Mouse (Mus musculus): ENCODE data around the gene Rnf144a.
A peak's percentile ranks its signal among the peaks of the same experiment; 100 is the strongest.

Gene Rnf144a

DNA sequence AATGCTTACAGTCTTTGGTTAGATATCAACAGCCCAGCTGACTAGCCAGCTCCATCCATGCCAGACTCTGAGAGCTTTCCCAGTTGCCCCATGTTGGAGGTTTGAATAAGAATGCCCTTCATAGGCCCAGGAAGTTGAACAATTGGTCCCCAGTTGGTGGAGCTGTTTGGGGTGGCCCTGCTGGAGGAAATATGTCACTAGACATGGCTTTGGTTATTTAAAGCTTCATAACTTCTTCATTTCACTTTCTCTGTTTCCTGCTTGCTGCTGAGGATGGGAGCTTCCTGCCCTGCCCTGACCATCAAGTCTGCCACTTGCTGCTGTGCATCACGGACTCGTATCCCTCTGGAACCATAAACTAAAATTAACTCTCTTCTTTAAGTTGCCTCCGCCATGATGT, 4.6 kb downstream of the Rnf144a start:
- no peak for DNase-seq (ENCODE audit: low read depth, low spot score)

GRCm38 (mm10) chr12:26408707-26409106, 6.3 kb downstream of the Rnf144a start:
- DNase-seq (ENCODE audit: low read depth, low spot score): no peak

DNA sequence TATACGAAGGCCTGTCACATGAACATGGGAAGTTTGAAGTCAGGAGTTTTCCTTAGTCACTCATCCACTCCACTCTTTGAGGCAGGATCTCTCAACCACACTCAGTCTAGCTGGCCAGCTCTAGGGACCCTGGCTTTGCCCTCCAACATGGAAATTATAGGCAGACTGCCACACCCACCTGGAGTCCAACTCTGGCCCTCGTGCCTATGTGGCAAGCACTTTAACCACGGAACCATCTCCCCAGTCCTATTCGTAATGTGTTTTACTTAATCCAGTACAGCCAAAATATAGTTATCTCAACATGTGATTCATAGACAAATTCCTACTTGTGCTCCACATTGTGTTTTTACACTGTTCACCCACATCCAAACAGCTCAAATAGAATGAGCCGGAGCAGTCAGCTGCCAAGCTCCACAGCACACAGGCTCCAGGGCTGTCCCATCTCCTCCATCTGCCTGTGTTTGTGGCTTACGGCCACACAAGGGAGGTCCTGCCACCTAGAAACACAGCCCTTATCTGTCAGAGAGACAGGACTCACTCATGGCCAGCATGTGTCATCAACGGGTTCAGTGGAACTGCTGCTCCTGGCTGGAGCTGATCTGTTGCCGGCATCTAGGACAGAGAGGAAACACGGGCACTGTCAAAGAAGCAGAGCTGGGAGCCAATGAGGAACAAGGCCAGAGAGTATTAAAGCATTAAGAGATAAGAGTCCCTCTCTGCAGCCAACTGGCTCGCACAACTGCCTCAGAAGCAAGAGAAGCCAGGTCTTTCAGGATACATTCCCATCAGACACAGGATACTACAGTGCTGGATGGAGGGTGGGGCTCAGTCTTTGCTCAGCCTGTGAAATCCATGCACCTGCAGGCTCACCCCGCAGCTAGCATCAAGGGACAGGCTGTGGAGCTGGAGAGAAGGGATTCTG, 10.0 kb downstream of the Rnf144a start:
- no peak for DNase-seq (ENCODE audit: low read depth, low spot score)

DNA sequence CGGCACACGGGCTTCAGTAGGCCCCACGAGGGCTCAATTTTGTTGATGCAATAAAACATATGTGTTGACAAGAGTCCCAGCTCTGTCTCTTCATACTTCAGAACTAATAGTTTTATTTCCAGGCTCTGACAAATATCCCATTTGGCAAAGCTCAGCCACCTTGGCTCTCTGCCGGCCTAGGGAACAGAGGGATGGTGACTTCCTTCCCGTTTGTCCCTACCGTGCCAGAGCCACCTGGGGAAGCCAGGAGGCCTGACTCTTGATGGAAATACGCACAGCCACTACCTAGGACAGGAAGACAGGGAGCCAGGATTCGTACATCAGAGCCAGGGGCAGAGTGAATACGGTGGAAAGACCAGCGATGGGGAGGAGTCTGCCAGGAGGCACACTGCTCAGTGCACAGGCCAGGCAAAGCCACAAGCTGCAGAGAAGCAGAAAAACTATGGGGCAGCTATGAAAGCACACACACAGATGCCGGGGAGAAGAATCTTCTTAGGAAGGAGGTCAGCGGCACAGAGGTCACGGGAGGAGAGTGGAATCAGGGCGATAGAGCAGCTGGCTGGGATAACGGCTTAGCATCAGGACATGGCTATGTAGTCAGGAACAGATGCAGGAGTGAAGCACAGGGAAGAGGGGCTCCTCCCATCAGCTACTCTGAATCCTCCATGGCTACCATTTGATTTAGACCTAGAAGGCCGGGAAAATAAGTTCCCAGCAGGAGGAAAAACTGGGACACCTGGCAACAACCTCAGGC, 11.5 kb downstream of the Rnf144a start:
- DNase-seq (ENCODE audit: low read depth, low spot score): no peak

DNA sequence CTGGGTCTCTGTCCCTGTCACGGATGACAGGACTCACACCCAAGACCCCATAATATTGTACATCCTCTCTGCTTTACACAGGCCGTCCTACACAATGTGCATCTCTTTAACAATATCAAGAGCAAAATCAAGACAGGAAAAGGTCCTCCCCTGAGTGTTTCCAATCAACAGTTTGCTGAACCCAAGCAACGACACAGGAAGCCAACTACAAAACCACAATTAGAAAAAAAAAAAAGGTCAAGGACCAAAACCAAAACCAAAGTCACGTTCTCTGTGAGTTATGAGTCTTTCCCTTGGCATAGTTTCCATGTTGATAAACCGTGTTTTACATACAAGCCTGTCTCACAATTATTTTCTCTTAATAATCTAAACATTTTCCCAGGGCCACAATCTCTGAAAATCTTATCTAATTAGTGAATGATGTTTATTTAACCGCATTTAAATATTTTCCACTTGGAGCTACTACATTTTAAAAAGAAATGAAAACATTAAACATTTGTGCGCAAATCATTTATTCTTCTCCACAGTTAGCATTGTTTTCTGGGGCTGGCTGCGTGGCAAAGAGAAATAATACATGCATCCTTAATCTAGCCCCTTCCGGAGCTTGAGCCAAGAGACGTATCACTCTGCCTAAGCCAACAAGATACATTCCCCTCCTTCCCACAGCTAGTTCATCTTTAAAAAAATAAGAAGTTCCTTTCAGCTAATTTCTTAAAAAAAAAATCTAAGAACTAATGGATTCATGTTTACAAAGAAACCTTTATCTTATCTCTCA, 13.2 kb downstream of the Rnf144a start:
- no peak for DNase-seq (ENCODE audit: low read depth, low spot score)

- no peak for DNase-seq (ENCODE audit: low read depth, low spot score)
Measured at GRCm38 (mm10) chr12:26401254-26401653, 13.8 kb downstream of the Rnf144a start.

- DNase-seq (ENCODE audit: low read depth, low spot score): no peak
Measured at GRCm38 (mm10) chr12:26400762-26401161, 14.3 kb downstream of the Rnf144a start.

DNA sequence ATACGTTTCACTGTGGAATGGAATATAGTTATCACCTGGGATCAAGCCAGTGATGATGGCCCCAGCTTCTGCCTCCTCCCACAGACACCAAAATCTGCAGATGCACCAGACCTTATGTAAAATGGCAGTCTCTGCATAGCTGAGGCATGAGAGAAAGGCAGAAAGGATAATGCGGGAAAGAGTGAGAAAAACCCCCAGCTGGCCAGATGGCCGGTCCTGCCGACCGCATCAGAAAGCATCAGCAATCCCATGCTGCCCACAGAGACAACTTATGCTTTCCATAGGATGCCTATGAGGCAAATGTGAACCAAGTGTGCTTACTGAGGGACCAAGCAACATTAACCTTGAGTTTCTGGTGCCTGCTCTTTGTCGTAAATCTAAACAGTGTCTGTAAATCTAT, 15.7 kb downstream of the Rnf144a start:
- no peak for DNase-seq (ENCODE audit: low read depth, low spot score)

DNA sequence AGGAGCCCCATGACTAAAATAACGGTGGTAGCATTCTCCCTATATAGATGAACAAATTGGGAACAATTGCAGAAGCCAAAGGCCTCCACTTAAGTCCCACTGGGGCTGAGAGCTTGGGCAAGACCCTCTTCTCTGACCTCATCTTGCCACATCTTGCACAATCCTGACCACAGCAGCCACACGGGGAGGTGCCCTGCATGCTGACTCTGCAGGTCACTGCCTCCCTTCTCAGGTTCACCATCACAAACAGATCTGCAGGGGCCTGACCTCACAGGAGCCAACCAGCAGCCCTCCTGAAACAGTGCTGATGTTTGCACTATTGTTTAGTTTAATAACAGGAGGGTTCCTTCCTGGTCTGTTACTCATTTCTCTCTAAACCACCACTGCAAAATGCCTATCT, 16.5 kb downstream of the Rnf144a start:
- no peak for DNase-seq (ENCODE audit: low read depth, low spot score)

DNA sequence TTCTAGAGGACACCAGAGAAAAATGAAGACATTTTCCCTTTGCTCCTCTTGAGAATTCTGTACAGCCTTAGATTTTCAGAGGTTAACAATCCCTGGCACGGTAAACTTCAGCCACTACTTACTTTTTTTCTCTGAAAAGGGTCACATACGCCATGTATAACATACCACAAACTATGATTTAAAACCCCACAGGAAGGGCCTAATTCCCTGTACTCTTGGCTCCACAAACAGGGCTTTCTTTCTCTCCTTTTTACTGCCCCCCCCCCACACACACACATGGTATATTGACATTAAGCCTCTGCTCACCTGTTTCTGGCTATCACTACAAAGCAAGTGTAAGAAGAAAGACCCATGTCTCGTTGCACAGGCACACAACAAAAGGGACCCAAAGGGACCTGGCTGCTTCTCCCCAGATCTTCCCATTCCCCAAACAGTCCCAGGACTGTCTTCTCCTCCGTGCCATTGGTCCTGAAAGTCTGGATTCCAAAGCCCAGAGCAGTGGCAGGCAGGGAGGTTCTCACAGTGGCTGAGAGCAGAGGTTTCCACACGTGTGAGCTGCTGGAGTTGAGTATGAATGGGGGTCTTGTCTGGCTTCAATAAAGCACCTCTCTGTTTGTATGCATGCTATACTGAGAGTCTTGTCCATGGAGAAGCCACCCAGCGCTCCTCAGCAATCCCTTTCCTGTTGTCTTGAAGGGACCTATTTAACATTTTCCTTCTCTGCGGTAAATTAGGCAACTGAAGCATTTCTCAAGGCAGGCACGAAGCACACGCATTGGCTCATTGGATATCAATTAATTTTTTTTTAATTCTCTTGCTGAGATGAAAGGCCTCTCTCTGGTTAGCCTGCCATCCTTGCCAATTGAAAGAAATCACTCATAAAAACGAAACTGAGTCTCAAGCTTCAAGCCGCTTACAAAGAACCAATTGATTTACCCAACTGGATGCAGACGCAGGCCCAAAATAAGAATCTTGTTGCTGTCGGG, 20.3 kb downstream of the Rnf144a start:
- DNase-seq (ENCODE audit: low read depth, low spot score): no peak

GRCm38 (mm10) chr12:26393291-26393690, 21.8 kb downstream of the Rnf144a start:
- DNase-seq (ENCODE audit: low read depth, low spot score): no peak

GRCm38 (mm10) chr12:26391162-26391561, 23.9 kb downstream of the Rnf144a start:
- no peak for DNase-seq (ENCODE audit: low read depth, low spot score)

DNA sequence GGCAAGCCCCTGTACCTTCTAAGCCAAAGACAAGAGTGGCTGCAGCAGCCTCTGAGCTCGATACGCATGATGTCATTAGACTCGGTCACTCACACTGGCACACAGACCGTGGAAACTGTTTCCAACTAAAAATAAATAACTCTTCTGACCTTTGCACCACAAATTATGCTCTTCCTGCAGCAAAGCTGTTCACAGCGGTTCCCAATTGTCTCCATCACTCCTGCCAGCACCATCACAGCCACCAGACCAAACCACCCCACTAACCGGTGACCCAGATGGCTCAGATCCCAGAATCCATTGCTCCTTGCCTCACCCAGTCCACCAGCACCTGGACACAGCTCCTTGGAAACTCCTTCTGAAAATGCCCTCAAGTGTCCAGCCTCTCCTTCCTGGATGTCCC, 27.5 kb downstream of the Rnf144a start:
- DNase-seq (ENCODE audit: low read depth, low spot score): no peak

DNA sequence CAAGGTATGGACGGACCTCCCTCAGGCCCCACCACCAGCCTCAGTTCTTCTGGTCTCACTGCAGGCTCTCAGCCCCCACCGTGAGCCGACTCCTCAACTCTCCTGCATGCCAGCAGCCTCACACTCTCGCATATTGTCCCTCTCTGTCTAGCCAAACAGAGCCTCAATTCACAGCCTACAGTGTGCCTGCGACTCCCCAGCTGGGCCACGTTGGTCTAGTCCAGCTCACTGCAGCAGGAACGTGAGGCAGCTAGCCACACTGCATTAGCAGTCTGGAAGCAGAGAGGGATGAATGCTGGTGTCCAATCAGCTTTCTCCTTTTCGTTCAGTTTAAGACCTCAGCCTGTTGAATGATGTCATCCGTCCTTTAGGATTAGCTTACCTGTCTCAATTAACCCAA, 28.1 kb downstream of the Rnf144a start:
- DNase-seq (ENCODE audit: low read depth, low spot score): no peak

GRCm38 (mm10) chr12:26386189-26386588, 28.9 kb downstream of the Rnf144a start:
- peak; percentile 48 for DNase-seq (ENCODE audit: low read depth, low spot score)

- DNase-seq (ENCODE audit: low read depth, low spot score): no peak
Measured at GRCm38 (mm10) chr12:26385735-26386134, 29.3 kb downstream of the Rnf144a start.

DNA sequence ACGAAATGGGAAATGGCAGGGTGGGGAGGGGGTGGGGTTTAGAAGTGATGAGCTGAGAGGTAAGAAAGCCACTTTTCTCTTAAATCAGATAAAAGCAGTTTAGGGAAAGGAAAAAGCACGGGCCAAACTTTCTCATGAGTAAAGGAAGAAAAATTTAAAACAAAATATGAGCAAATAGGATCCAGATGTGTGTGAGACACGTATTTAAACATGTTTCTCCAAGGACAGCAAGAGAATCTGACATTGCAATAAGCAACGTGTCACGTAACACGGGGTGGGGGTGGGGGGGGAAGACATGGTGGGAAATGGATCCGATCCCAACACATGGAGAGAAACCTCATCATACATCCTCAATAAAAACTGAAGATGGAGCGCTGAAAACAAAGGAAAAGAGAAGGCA, 33.3 kb downstream of the Rnf144a start:
- DNase-seq (ENCODE audit: low read depth, low spot score): no peak

GRCm38 (mm10) chr12:26379797-26380196, 35.3 kb downstream of the Rnf144a start:
- DNase-seq (ENCODE audit: low read depth, low spot score): no peak

- DNase-seq (ENCODE audit: low read depth, low spot score): no peak
Measured at GRCm38 (mm10) chr12:26377691-26378090, 37.4 kb downstream of the Rnf144a start.

GRCm38 (mm10) chr12:26376541-26377323, 38.3 kb downstream of the Rnf144a start:
- DNase-seq (ENCODE audit: low read depth, low spot score): no peak
